Mouse (Mus musculus): ENCODE measurements around the gene Ebp. TPM values are rescaled to one million over a fixed set of nuclear protein-coding genes. Genes with fewer than 3 reads are reported as not detected.
A peak's percentile ranks its signal among the peaks of the same experiment; 100 is the strongest.

The Ebp gene
- polyA plus RNA-seq, 1 experiment from 2014 or later: 29.6 TPM

- no peaks in the 10 kb centered on the region for H3K4me1 ChIP-seq
- peak; percentile 94 for DNase-seq (ENCODE audit: low spot score)
- peak within 1 kb of the TSS; percentile 83 for H3K27ac ChIP-seq
- H3K27me3 ChIP-seq (ENCODE audit: insufficient read depth, poor library complexity, severe bottlenecking): no peaks in the 10 kb centered on the region
- WGBS: 13% methylated on average over 56 of the region's 56 CpGs
- no peaks in the 10 kb centered on the region for H3K9me3 ChIP-seq
- peaks cover 4% of the 10 kb centered on the region; the same call in 1 of the 2 replicates for H3K36me3 ChIP-seq
- peak within 1 kb of the TSS; percentile 69 for H3K4me3 ChIP-seq
These were observed 17.6 kb downstream of the Ebp start, which contains the start of gene Tbc1d25 for GRCm38 (mm10) chrX:8175504-8176385. Gene Tbc1d25, minus strand, starts transcription at chrX:8176181.

- H3K27ac ChIP-seq: peak overlapping the region; percentile 83
- DNase-seq (ENCODE audit: low spot score): no peak
- H3K4me3 ChIP-seq: peak overlapping the region; percentile 69
- H3K9me3 ChIP-seq: no peaks in the 10 kb centered on the region
- H3K27me3 ChIP-seq (ENCODE audit: insufficient read depth, poor library complexity, severe bottlenecking): no peaks in the 10 kb centered on the region
- H3K36me3 ChIP-seq: peaks cover 6% of the 10 kb centered on the region; the same call in 1 of the 2 replicates
- WGBS: 12% methylated on average over 4 of the region's 4 CpGs
- no peaks in the 10 kb centered on the region for H3K4me1 ChIP-seq
These were observed 18.2 kb downstream of the Ebp start for GRCm38 (mm10) chrX:8175169-8175503.

GRCm38 (mm10) chrX:8167716-8168647 lies 25.3 kb downstream of the Ebp start:
- Histone ChIP-seq H3K9me3 (no peaks in the 10 kb centered on the region), H3K4me1 (no peaks in the 10 kb centered on the region), H3K4me3 (no peak overlapping the region), H3K27ac (no peak overlapping the region), H3K36me3 (peaks cover 10% of the 10 kb centered on the region), H3K27me3 (ENCODE audit: insufficient read depth, poor library complexity, severe bottlenecking) (no peaks in the 10 kb centered on the region)
- DNase-seq (ENCODE audit: low spot score): no peak
- 87% methylated on average over 10 of the region's 10 CpGs for WGBS

GRCm38 (mm10) chrX:8164471-8164870 lies 28.8 kb downstream of the Ebp start:
- no peaks in the 10 kb centered on the region for H3K27me3 ChIP-seq (ENCODE audit: insufficient read depth, poor library complexity, severe bottlenecking)
- H3K36me3 ChIP-seq: peaks cover 5% of the 10 kb centered on the region; the same call in 1 of the 2 replicates
- WGBS: 85% methylated on average over 4 of the region's 4 CpGs

GRCm38 (mm10) chrX:8163076-8163475 lies 30.2 kb downstream of the Ebp start:
- no peak overlapping the region for H3K27ac ChIP-seq
- H3K4me1 ChIP-seq: no peaks in the 10 kb centered on the region
- H3K4me3 ChIP-seq: no peak overlapping the region
- no peaks in the 10 kb centered on the region for H3K9me3 ChIP-seq
- 82% methylated on average over 5 of the region's 5 CpGs for WGBS
- peaks cover 11% of the 10 kb centered on the region; the same call in 1 of the 2 replicates for H3K36me3 ChIP-seq
- DNase-seq (ENCODE audit: low spot score): no peak
- H3K27me3 ChIP-seq (ENCODE audit: insufficient read depth, poor library complexity, severe bottlenecking): no peaks in the 10 kb centered on the region

More at GRCm38 (mm10) chrX:8164471-8164870, 28.8 kb downstream of the Ebp start:
- Histone ChIP-seq H3K27ac (no peak overlapping the region), H3K4me3 (no peak overlapping the region), H3K9me3 (no peaks in the 10 kb centered on the region), H3K4me1 (no peaks in the 10 kb centered on the region)
- no peak for DNase-seq (ENCODE audit: low spot score)

GRCm38 (mm10) chrX:8145153-8145991 lies 47.9 kb downstream of the Ebp start, which contains the start of gene Rbm3:
Gene Rbm3, minus strand, starts transcription at chrX:8145880.
- H3K36me3 ChIP-seq: peaks cover 32% of the 10 kb centered on the region
- peak within 1 kb of the TSS; percentile 70 for H3K4me3 ChIP-seq
- DNase-seq (ENCODE audit: low spot score): peak; percentile 93
- H3K9me3 ChIP-seq: no peaks in the 10 kb centered on the region
- no peaks in the 10 kb centered on the region for H3K27me3 ChIP-seq (ENCODE audit: insufficient read depth, poor library complexity, severe bottlenecking)
- H3K4me1 ChIP-seq: peaks cover 4% of the 10 kb centered on the region; the same call in 1 of the 2 replicates
- H3K27ac ChIP-seq: peak within 1 kb of the TSS; percentile 95
- WGBS: 18% methylated on average over 65 of the region's 65 CpGs

- Histone ChIP-seq H3K36me3 (peaks cover 37% of the 10 kb centered on the region), H3K9me3 (no peaks in the 10 kb centered on the region), H3K27me3 (ENCODE audit: insufficient read depth, poor library complexity, severe bottlenecking) (no peaks in the 10 kb centered on the region), H3K4me3 (peak overlapping the region; percentile 70), H3K4me1 (peaks cover 4% of the 10 kb centered on the region; the same call in 1 of the 2 replicates), H3K27ac (0 out of 2 replicates have a peak overlapping the region, but pooled peaks have one; percentile 22)
- 78% methylated on average over 7 of the region's 7 CpGs for WGBS
- DNase-seq (ENCODE audit: low spot score): no peak
These were observed 49.6 kb downstream of the Ebp start for GRCm38 (mm10) chrX:8143750-8144149.

GRCm38 (mm10) chrX:8142948-8143347 lies 50.4 kb downstream of the Ebp start:
- WGBS: 74% methylated on average over 7 of the region's 7 CpGs
- Histone ChIP-seq H3K36me3 (peaks cover 38% of the 10 kb centered on the region), H3K27me3 (ENCODE audit: insufficient read depth, poor library complexity, severe bottlenecking) (no peaks in the 10 kb centered on the region), H3K4me3 (no peak overlapping the region), H3K4me1 (peaks cover 4% of the 10 kb centered on the region; the same call in 1 of the 2 replicates), H3K9me3 (no peaks in the 10 kb centered on the region), H3K27ac (no peak overlapping the region)
- DNase-seq (ENCODE audit: low spot score): no peak

GRCm38 (mm10) chrX:8141058-8141457 lies 52.3 kb downstream of the Ebp start:
- Histone ChIP-seq H3K27me3 (ENCODE audit: insufficient read depth, poor library complexity, severe bottlenecking) (no peaks in the 10 kb centered on the region), H3K36me3 (peaks cover 38% of the 10 kb centered on the region), H3K4me1 (peaks cover 4% of the 10 kb centered on the region; the same call in 1 of the 2 replicates), H3K4me3 (no peak overlapping the region), H3K27ac (no peak overlapping the region), H3K9me3 (no peaks in the 10 kb centered on the region)
- no peak for DNase-seq (ENCODE audit: low spot score)
- 77% methylated on average over 3 of the region's 3 CpGs for WGBS

GRCm38 (mm10) chrX:8140446-8140845 lies 52.9 kb downstream of the Ebp start:
- Histone ChIP-seq H3K4me1 (peaks cover 4% of the 10 kb centered on the region; the same call in 1 of the 2 replicates), H3K4me3 (no peak overlapping the region), H3K27ac (no peak overlapping the region), H3K36me3 (peaks cover 38% of the 10 kb centered on the region), H3K9me3 (no peaks in the 10 kb centered on the region), H3K27me3 (ENCODE audit: insufficient read depth, poor library complexity, severe bottlenecking) (no peaks in the 10 kb centered on the region)
- 92% methylated on average over 2 of the region's 2 CpGs for WGBS
- no peak for DNase-seq (ENCODE audit: low spot score)

GRCm38 (mm10) chrX:8139480-8139879 lies 53.8 kb downstream of the Ebp start:
- Histone ChIP-seq H3K27me3 (ENCODE audit: insufficient read depth, poor library complexity, severe bottlenecking) (no peaks in the 10 kb centered on the region), H3K9me3 (no peaks in the 10 kb centered on the region), H3K4me1 (peaks cover 4% of the 10 kb centered on the region; the same call in 1 of the 2 replicates), H3K36me3 (peaks cover 37% of the 10 kb centered on the region), H3K4me3 (no peak overlapping the region), H3K27ac (no peak overlapping the region)
- no peak for DNase-seq (ENCODE audit: low spot score)
- 70% methylated on average over 1 of the region's 1 CpGs for WGBS

- no peaks in the 10 kb centered on the region for H3K9me3 ChIP-seq
- no peaks in the 10 kb centered on the region for H3K4me1 ChIP-seq
- H3K27ac ChIP-seq: no peak overlapping the region
- H3K27me3 ChIP-seq (ENCODE audit: insufficient read depth, poor library complexity, severe bottlenecking): no peaks in the 10 kb centered on the region
- 50% methylated on average over 2 of the region's 2 CpGs for WGBS
- H3K36me3 ChIP-seq: peaks cover 12% of the 10 kb centered on the region
- no peak for DNase-seq (ENCODE audit: low spot score)
- H3K4me3 ChIP-seq: no peak overlapping the region
These were observed 57.4 kb downstream of the Ebp start for GRCm38 (mm10) chrX:8135886-8136285.

All from heart, embryonic 10.5 days (tissue).